Mouse (Mus musculus) kidney, embryonic 14.5 days (tissue): ENCODE data around the gene Trp53i13. TPM values are rescaled to one million over a fixed set of nuclear protein-coding genes. Genes with fewer than 3 reads are reported as not detected.

Experiments used
- ATAC-seq: fragments of 200-750 bp; cut with Nextera tagmentation; 2 replicates; pipeline ENCODE4 v1.8.0; 2017; ENCODE audit warnings: moderate number of reproducible peaks, mild to moderate bottlenecking, moderate TSS enrichment, moderate library complexity; ENCODE audit not compliant: low FRiP score, low TSS enrichment
- H3K27ac ChIP-seq: fragments of 300-500 bp; sonication (generic); 2 replicates; pipeline ENCODE4 v1.5.1; 2014; ENCODE audit warnings: low read depth, mild to moderate bottlenecking, low read length, moderate library complexity, mixed read lengths
- H3K27me3 ChIP-seq: fragments of 300-500 bp; sonication (generic); 2 replicates; pipeline ENCODE4 v1.6.1; 2014; ENCODE audit warnings: mild to moderate bottlenecking, low read length; ENCODE audit not compliant: control insufficient read depth, insufficient read depth
- H3K36me3 ChIP-seq: fragments of 300-500 bp; sonication (generic); 2 replicates; pipeline ENCODE4 v1.6.1; 2014; ENCODE audit warnings: low read length, mixed read lengths; ENCODE audit not compliant: control insufficient read depth, insufficient read depth
- H3K4me1 ChIP-seq: fragments of 300-500 bp; sonication (generic); 2 replicates; pipeline ENCODE4 v1.6.1; 2014; ENCODE audit warnings: low read length, mixed read lengths; ENCODE audit not compliant: control insufficient read depth, insufficient read depth
- H3K4me2 ChIP-seq: fragments of 300-500 bp; sonication (generic); replicated peaks from 2 replicates; pipeline ENCODE4 v1.6.1; 2014; ENCODE audit warnings: low read depth, mild to moderate bottlenecking, low read length
- H3K4me3 ChIP-seq: fragments of 300-500 bp; sonication (generic); 2 replicates; pipeline ENCODE4 v1.5.1; 2014; ENCODE audit warnings: mild to moderate bottlenecking, low read length
- H3K9ac ChIP-seq: fragments of 300-500 bp; sonication (generic); 2 replicates; pipeline ENCODE4 v1.6.1; 2014; ENCODE audit warnings: low read depth, mild to moderate bottlenecking, low read length, moderate library complexity
- H3K9me3 ChIP-seq: fragments of 300-500 bp; sonication (generic); 2 replicates; pipeline ENCODE4 v1.6.1; 2016; ENCODE audit warnings: low read length; ENCODE audit not compliant: control insufficient read depth
- WGBS: fragments of 180-500 bp; shearing (Covaris S2); extraction: QIAGEN DNeasy Blood & Tissue Kit; methylation state at CpG from one replicate; pipeline ENCODE4 v1.1.7; 2014; 5-methylcytosine and 5-hydroxymethylcytosine counted together
- polyA plus RNA-seq: library from polyadenylated mRNA; unstranded; fragments of >200 nt; fragmentation: Nextera tagmentation; extraction: Ambion mirVana; gene quantifications from 2 replicates; pipeline ENCODE4 v1.2.1, GENCODE M21; 2014

Trp53i13 gene
- polyA plus RNA-seq, 1 experiment from 2014 or later = 36.9 TPM

GRCm38 (mm10) chr11:77489591-77490235, 26.1 kb downstream of the Trp53i13 start, which contains the start of gene Ankrd13b:
Gene Ankrd13b, minus strand, starts transcription at chr11:77489678.
- no peak within 1 kb of the TSS for H3K27ac ChIP-seq
- peak within 1 kb of the TSS; percentile 87 for H3K9ac ChIP-seq
- peaks cover 41% of the 10 kb centered on the region for H3K4me1 ChIP-seq
- H3K4me2 ChIP-seq = peak within 1 kb of the TSS; percentile 96
- peak within 1 kb of the TSS; percentile 84 for H3K4me3 ChIP-seq
- ATAC-seq = peak; percentile 46
- 0% methylated on average over 50 of the region's 87 CpGs for WGBS
- H3K36me3 ChIP-seq = no peaks in the 10 kb centered on the region
- H3K27me3 ChIP-seq = no peaks in the 10 kb centered on the region
- no peaks in the 10 kb centered on the region for H3K9me3 ChIP-seq

- Histone ChIP-seq H3K27me3 (no peaks in the 10 kb centered on the region), H3K9me3 (no peaks in the 10 kb centered on the region), H3K27ac (no peak overlapping the region), H3K9ac (peak overlapping the region; percentile 87), H3K36me3 (no peaks in the 10 kb centered on the region), H3K4me1 (peaks cover 37% of the 10 kb centered on the region), H3K4me2 (peak overlapping the region; percentile 96), H3K4me3 (peak overlapping the region; percentile 84)
- ATAC-seq = no peak
- 3% methylated on average over 51 of the region's 55 CpGs for WGBS
These were observed 26.8 kb downstream of the Trp53i13 start for GRCm38 (mm10) chr11:77488771-77489581.

GRCm38 (mm10) chr11:77486798-77487197, 29.0 kb downstream of the Trp53i13 start:
- no peak overlapping the region for H3K4me3 ChIP-seq
- H3K27me3 ChIP-seq = no peaks in the 10 kb centered on the region
- H3K36me3 ChIP-seq = no peaks in the 10 kb centered on the region
- H3K9ac ChIP-seq = no peak overlapping the region
- 84% methylated on average over 5 of the region's 5 CpGs for WGBS
- H3K4me1 ChIP-seq = peaks cover 34% of the 10 kb centered on the region
- no peak overlapping the region for H3K27ac ChIP-seq
- no peak overlapping the region for H3K4me2 ChIP-seq
- no peaks in the 10 kb centered on the region for H3K9me3 ChIP-seq
- ATAC-seq = no peak

DNA sequence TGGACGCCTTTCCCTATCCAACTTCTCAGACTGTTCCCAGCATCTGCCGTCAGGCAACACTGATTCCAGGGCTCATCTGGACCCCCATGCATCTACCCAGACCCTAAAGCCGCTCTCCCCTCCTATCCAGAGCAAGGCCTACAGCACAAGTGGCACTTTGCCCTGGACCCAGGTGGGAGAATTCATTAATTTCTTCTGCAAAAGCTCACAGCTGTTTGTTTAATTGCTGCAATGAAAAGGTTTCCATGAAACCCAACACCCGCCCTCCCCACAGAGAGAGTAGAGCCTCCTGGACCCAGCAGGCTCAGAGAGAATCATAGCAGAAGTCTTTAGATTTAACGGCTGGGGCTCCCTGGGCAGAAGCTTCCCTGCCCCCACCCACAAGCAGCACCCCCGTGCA, 30.6 kb downstream of the Trp53i13 start:
- Histone ChIP-seq H3K4me1 (peaks cover 25% of the 10 kb centered on the region), H3K4me3 (no peak overlapping the region), H3K4me2 (no peak overlapping the region), H3K27ac (peak overlapping the region; percentile 2; the same call in 1 of the 2 replicates), H3K9me3 (no peaks in the 10 kb centered on the region), H3K9ac (no peak overlapping the region), H3K36me3 (no peaks in the 10 kb centered on the region), H3K27me3 (no peaks in the 10 kb centered on the region)
- ATAC-seq = no peak
- 46% methylated on average over 6 of the region's 6 CpGs for WGBS

GRCm38 (mm10) chr11:77483510-77484255, 32.1 kb downstream of the Trp53i13 start:
- Histone ChIP-seq H3K27me3 (no peaks in the 10 kb centered on the region), H3K27ac (no peak overlapping the region), H3K9me3 (no peaks in the 10 kb centered on the region), H3K4me3 (no peak overlapping the region), H3K4me2 (no peak overlapping the region), H3K4me1 (peaks cover 20% of the 10 kb centered on the region), H3K9ac (no peak overlapping the region), H3K36me3 (no peaks in the 10 kb centered on the region)
- no peak for ATAC-seq
- WGBS = 62% methylated on average over 11 of the region's 11 CpGs

GRCm38 (mm10) chr11:77483043-77483442, 32.7 kb downstream of the Trp53i13 start:
- Histone ChIP-seq H3K9me3 (no peaks in the 10 kb centered on the region), H3K27ac (no peak overlapping the region), H3K4me3 (no peak overlapping the region), H3K4me1 (peaks cover 14% of the 10 kb centered on the region), H3K27me3 (no peaks in the 10 kb centered on the region), H3K36me3 (no peaks in the 10 kb centered on the region), H3K9ac (no peak overlapping the region), H3K4me2 (no peak overlapping the region)
- ATAC-seq = no peak
- 56% methylated on average over 3 of the region's 3 CpGs for WGBS

GRCm38 (mm10) chr11:77476895-77477294, 38.9 kb downstream of the Trp53i13 start:
- H3K9me3 ChIP-seq = no peaks in the 10 kb centered on the region
- no peaks in the 10 kb centered on the region for H3K4me1 ChIP-seq
- H3K4me3 ChIP-seq = no peak overlapping the region
- H3K9ac ChIP-seq = no peak overlapping the region
- no peak for ATAC-seq
- H3K36me3 ChIP-seq = peaks cover 20% of the 10 kb centered on the region
- H3K27me3 ChIP-seq = no peaks in the 10 kb centered on the region
- no peak overlapping the region for H3K27ac ChIP-seq
- H3K4me2 ChIP-seq = no peak overlapping the region
- WGBS = 91% methylated on average over 6 of the region's 6 CpGs

DNA sequence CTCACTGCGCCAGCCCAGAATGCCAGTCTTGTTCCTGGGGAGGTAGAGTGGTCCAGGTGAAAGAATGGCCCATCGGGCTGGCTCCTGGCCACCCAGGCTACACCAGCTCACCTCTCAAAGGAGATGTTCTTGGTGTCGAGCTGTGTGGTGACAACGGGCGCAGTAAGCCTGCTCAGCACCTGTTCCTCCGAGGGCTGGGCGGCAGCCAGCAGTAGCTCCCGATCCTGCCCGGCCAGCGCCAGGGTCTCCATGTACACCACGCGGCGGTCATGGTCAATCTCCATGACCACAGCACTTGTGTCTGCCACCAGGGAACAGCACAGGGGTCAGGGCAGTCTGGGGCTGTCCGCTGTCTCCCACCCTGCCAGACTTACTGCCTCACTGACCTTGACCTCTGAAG, 39.6 kb downstream of the Trp53i13 start:
- H3K4me2 ChIP-seq = no peak overlapping the region
- no peaks in the 10 kb centered on the region for H3K4me1 ChIP-seq
- 92% methylated on average over 14 of the region's 14 CpGs for WGBS
- no peak overlapping the region for H3K27ac ChIP-seq
- H3K27me3 ChIP-seq = no peaks in the 10 kb centered on the region
- ATAC-seq = no peak
- H3K9ac ChIP-seq = no peak overlapping the region
- no peaks in the 10 kb centered on the region for H3K9me3 ChIP-seq
- H3K4me3 ChIP-seq = no peak overlapping the region
- peaks cover 27% of the 10 kb centered on the region for H3K36me3 ChIP-seq
